Mouse (Mus musculus): ENCODE measurements around the gene Zfp69. TPM values are rescaled to one million over a fixed set of nuclear protein-coding genes. Genes with fewer than 3 reads are reported as not detected.

The Zfp69 gene
- polyA plus RNA-seq, 1 experiment from 2014 or later = 8.8 TPM

GRCm38 (mm10) chr4:120974711-120975427 is 23.4 kb upstream of the Zfp69 start:
- Histone ChIP-seq H3K36me3 (ENCODE audit: control insufficient read depth, insufficient read depth, low read length) (no peaks in the 10 kb centered on the region), H3K9ac (ENCODE audit: low read length) (no peak overlapping the region), H3K4me3 (ENCODE audit: low read depth, low read length) (no peak overlapping the region), H3K27me3 (ENCODE audit: control insufficient read depth, insufficient read depth, low read length) (no peaks in the 10 kb centered on the region), H3K9me3 (ENCODE audit: control insufficient read depth, low read length) (no peaks in the 10 kb centered on the region), H3K4me2 (ENCODE audit: low read depth, low read length, severe bottlenecking) (no peak overlapping the region), H3K4me1 (replicated peaks; ENCODE audit: control insufficient read depth, insufficient read depth, low read length) (no peaks in the 10 kb centered on the region), H3K27ac (ENCODE audit: low read depth, low read length) (no peak overlapping the region)
- DNase-seq (ENCODE audit: low spot score) (no peak), ATAC-seq (replicated peaks; ENCODE audit: low FRiP score) (no peak)
- 85% methylated on average over 11 of the region's 11 CpGs for WGBS

GRCm38 (mm10) chr4:120971842-120972241 is 20.3 kb upstream of the Zfp69 start:
- no peak overlapping the region for H3K9ac ChIP-seq (ENCODE audit: low read length)
- 90% methylated on average over 8 of the region's 8 CpGs for WGBS
- no peaks in the 10 kb centered on the region for H3K27me3 ChIP-seq (ENCODE audit: control insufficient read depth, insufficient read depth, low read length)

GRCm38 (mm10) chr4:120969382-120970146 is 18.1 kb upstream of the Zfp69 start:
- Histone ChIP-seq H3K4me3 (ENCODE audit: low read depth, low read length) (no peak overlapping the region), H3K27ac (ENCODE audit: low read depth, low read length) (no peak overlapping the region), H3K9me3 (ENCODE audit: control insufficient read depth, low read length) (no peaks in the 10 kb centered on the region), H3K36me3 (ENCODE audit: control insufficient read depth, insufficient read depth, low read length) (no peaks in the 10 kb centered on the region), H3K4me1 (replicated peaks; ENCODE audit: control insufficient read depth, insufficient read depth, low read length) (no peaks in the 10 kb centered on the region), H3K27me3 (ENCODE audit: control insufficient read depth, insufficient read depth, low read length) (no peaks in the 10 kb centered on the region), H3K9ac (ENCODE audit: low read length) (no peak overlapping the region), H3K4me2 (ENCODE audit: low read depth, low read length, severe bottlenecking) (no peak overlapping the region)
- no peak for ATAC-seq (replicated peaks; ENCODE audit: low FRiP score)
- DNase-seq (ENCODE audit: low spot score) = no peak
- WGBS = 89% methylated on average over 5 of the region's 5 CpGs

More at GRCm38 (mm10) chr4:120971842-120972241, 20.3 kb upstream of the Zfp69 start:
- no peak overlapping the region for H3K4me2 ChIP-seq (ENCODE audit: low read depth, low read length, severe bottlenecking)
- no peak overlapping the region for H3K27ac ChIP-seq (ENCODE audit: low read depth, low read length)
- no peaks in the 10 kb centered on the region for H3K4me1 ChIP-seq (replicated peaks; ENCODE audit: control insufficient read depth, insufficient read depth, low read length)
- no peak overlapping the region for H3K4me3 ChIP-seq (ENCODE audit: low read depth, low read length)
- H3K36me3 ChIP-seq (ENCODE audit: control insufficient read depth, insufficient read depth, low read length) = no peaks in the 10 kb centered on the region
- DNase-seq (ENCODE audit: low spot score) (no peak), ATAC-seq (replicated peaks; ENCODE audit: low FRiP score) (no peak)
- H3K9me3 ChIP-seq (ENCODE audit: control insufficient read depth, low read length) = no peaks in the 10 kb centered on the region

- H3K4me3 ChIP-seq (ENCODE audit: low read depth, low read length) = no peak overlapping the region
- H3K9ac ChIP-seq (ENCODE audit: low read length) = no peak overlapping the region
- 88% methylated on average over 9 of the region's 9 CpGs for WGBS
- no peak overlapping the region for H3K4me2 ChIP-seq (ENCODE audit: low read depth, low read length, severe bottlenecking)
- H3K9me3 ChIP-seq (ENCODE audit: control insufficient read depth, low read length) = no peaks in the 10 kb centered on the region
- no peaks in the 10 kb centered on the region for H3K27me3 ChIP-seq (ENCODE audit: control insufficient read depth, insufficient read depth, low read length)
- H3K4me1 ChIP-seq (replicated peaks; ENCODE audit: control insufficient read depth, insufficient read depth, low read length) = no peaks in the 10 kb centered on the region
- no peaks in the 10 kb centered on the region for H3K36me3 ChIP-seq (ENCODE audit: control insufficient read depth, insufficient read depth, low read length)
- no peak for ATAC-seq (replicated peaks; ENCODE audit: low FRiP score)
- no peak for DNase-seq (ENCODE audit: low spot score)
- H3K27ac ChIP-seq (ENCODE audit: low read depth, low read length) = no peak overlapping the region
These were observed 17.0 kb upstream of the Zfp69 start for GRCm38 (mm10) chr4:120968486-120968885.

- 96% methylated on average over 1 of the region's 1 CpGs for WGBS
- Histone ChIP-seq H3K36me3 (ENCODE audit: control insufficient read depth, insufficient read depth, low read length) (no peaks in the 10 kb centered on the region), H3K4me2 (ENCODE audit: low read depth, low read length, severe bottlenecking) (no peak overlapping the region), H3K4me1 (replicated peaks; ENCODE audit: control insufficient read depth, insufficient read depth, low read length) (no peaks in the 10 kb centered on the region), H3K9me3 (ENCODE audit: control insufficient read depth, low read length) (no peaks in the 10 kb centered on the region), H3K27me3 (ENCODE audit: control insufficient read depth, insufficient read depth, low read length) (no peaks in the 10 kb centered on the region), H3K9ac (ENCODE audit: low read length) (no peak overlapping the region), H3K27ac (ENCODE audit: low read depth, low read length) (no peak overlapping the region), H3K4me3 (ENCODE audit: low read depth, low read length) (no peak overlapping the region)
- ATAC-seq (replicated peaks; ENCODE audit: low FRiP score) = no peak
- DNase-seq (ENCODE audit: low spot score) = no peak
These were observed 4.1 kb upstream of the Zfp69 start for GRCm38 (mm10) chr4:120955586-120955985.

- Histone ChIP-seq H3K36me3 (ENCODE audit: control insufficient read depth, insufficient read depth, low read length) (no peaks in the 10 kb centered on the region), H3K9me3 (ENCODE audit: control insufficient read depth, low read length) (no peaks in the 10 kb centered on the region), H3K27ac (ENCODE audit: low read depth, low read length) (no peak overlapping the region), H3K27me3 (ENCODE audit: control insufficient read depth, insufficient read depth, low read length) (no peaks in the 10 kb centered on the region), H3K9ac (ENCODE audit: low read length) (no peak overlapping the region), H3K4me2 (ENCODE audit: low read depth, low read length, severe bottlenecking) (no peak overlapping the region), H3K4me1 (replicated peaks; ENCODE audit: control insufficient read depth, insufficient read depth, low read length) (no peaks in the 10 kb centered on the region), H3K4me3 (ENCODE audit: low read depth, low read length) (no peak overlapping the region)
- 87% methylated on average over 1 of the region's 1 CpGs for WGBS
- ATAC-seq (replicated peaks; ENCODE audit: low FRiP score) (no peak), DNase-seq (ENCODE audit: low spot score) (no peak)
These were observed 2.2 kb upstream of the Zfp69 start for GRCm38 (mm10) chr4:120953667-120954066.

GRCm38 (mm10) chr4:120953038-120953437 is 1.5 kb upstream of the Zfp69 start:
- Histone ChIP-seq H3K4me3 (ENCODE audit: low read depth, low read length) (no peak overlapping the region), H3K4me2 (ENCODE audit: low read depth, low read length, severe bottlenecking) (no peak overlapping the region), H3K4me1 (replicated peaks; ENCODE audit: control insufficient read depth, insufficient read depth, low read length) (no peaks in the 10 kb centered on the region), H3K9me3 (ENCODE audit: control insufficient read depth, low read length) (no peaks in the 10 kb centered on the region), H3K27me3 (ENCODE audit: control insufficient read depth, insufficient read depth, low read length) (no peaks in the 10 kb centered on the region), H3K36me3 (ENCODE audit: control insufficient read depth, insufficient read depth, low read length) (no peaks in the 10 kb centered on the region), H3K9ac (ENCODE audit: low read length) (no peak overlapping the region), H3K27ac (ENCODE audit: low read depth, low read length) (no peak overlapping the region)
- no peak for ATAC-seq (replicated peaks; ENCODE audit: low FRiP score)
- no peak for DNase-seq (ENCODE audit: low spot score)
- 86% methylated on average over 4 of the region's 4 CpGs for WGBS

- 50% methylated on average over 6 of the region's 6 CpGs for WGBS
- peak; percentile 13; the same call in 1 of the 2 replicates for ATAC-seq (replicated peaks; ENCODE audit: low FRiP score)
- Histone ChIP-seq H3K4me2 (ENCODE audit: low read depth, low read length, severe bottlenecking) (peak overlapping the region; percentile 82), H3K4me3 (ENCODE audit: low read depth, low read length) (peak overlapping the region; percentile 69), H3K27ac (ENCODE audit: low read depth, low read length) (no peak overlapping the region), H3K4me1 (replicated peaks; ENCODE audit: control insufficient read depth, insufficient read depth, low read length) (no peaks in the 10 kb centered on the region), H3K9ac (ENCODE audit: low read length) (peak overlapping the region; percentile 83; the same call in 1 of the 2 replicates), H3K36me3 (ENCODE audit: control insufficient read depth, insufficient read depth, low read length) (no peaks in the 10 kb centered on the region), H3K9me3 (ENCODE audit: control insufficient read depth, low read length) (no peaks in the 10 kb centered on the region), H3K27me3 (ENCODE audit: control insufficient read depth, insufficient read depth, low read length) (no peaks in the 10 kb centered on the region)
- no peak for DNase-seq (ENCODE audit: low spot score)
These were observed 664 bp upstream of the Zfp69 start for GRCm38 (mm10) chr4:120952163-120952562.
